Mouse (Mus musculus): Measurements from ENCODE around the gene Scn2a. TPM values are rescaled to one million over a fixed set of nuclear protein-coding genes. Genes with fewer than 3 reads are reported as not detected.

Gene Scn2a
- total and polyA plus RNA-seq, 3 experiments: not detected

- Histone ChIP-seq H3K27me3 (ENCODE audit: control insufficient read depth in 1 of 2, insufficient read depth in 2 of 2, low read length in 2 of 2) (no peaks in the 10 kb centered on the region), H3K4me1 (ENCODE audit: control insufficient read depth in 1 of 2, insufficient read depth in 2 of 2, low read length in 2 of 2) (no peaks in the 10 kb centered on the region), H3K79me2 (ENCODE audit: control insufficient read depth, insufficient read depth, low read length, poor library complexity) (no peaks in the 10 kb centered on the region), H3K4me3 (ENCODE audit: control insufficient read depth in 1 of 2, insufficient read depth in 1 of 2, low read depth in 2 of 2, low read length in 2 of 2) (no peak overlapping the region), H3K9me3 (replicated peaks; ENCODE audit: insufficient read depth, low read length) (no peaks in the 10 kb centered on the region), H3K9ac (ENCODE audit: control insufficient read depth, low read depth, low read length, poor library complexity, severe bottlenecking) (no peak overlapping the region), H3K36me3 (ENCODE audit: control insufficient read depth in 1 of 2, insufficient read depth in 2 of 2, low read length in 2 of 2) (no peaks in the 10 kb centered on the region), H3K27ac (ENCODE audit: control insufficient read depth, low read depth, low read length) (no peak overlapping the region)
- no peak for TF ChIP-seq EP300 (IDR thresholded peaks at IDR 0.05; ENCODE audit: low read depth in 1 of 2, low read length in 2 of 2)
- TF ChIP-seq CTCF (IDR thresholded peaks at IDR 0.05 in 2 of 3, conservative IDR thresholded peaks at IDR 0.05 in 1 of 3; ENCODE audit: control insufficient read depth in 1 of 3, insufficient read depth in 1 of 3, low read depth in 2 of 3, low read length in 3 of 3, poor library complexity in 1 of 3, severe bottlenecking in 1 of 3): no peak
- no peak for DNase-seq (ENCODE audit: low read depth, low spot score)
These were observed 36.5 kb downstream of the Scn2a start for GRCm38 (mm10) chr2:65657031-65657430.

DNA sequence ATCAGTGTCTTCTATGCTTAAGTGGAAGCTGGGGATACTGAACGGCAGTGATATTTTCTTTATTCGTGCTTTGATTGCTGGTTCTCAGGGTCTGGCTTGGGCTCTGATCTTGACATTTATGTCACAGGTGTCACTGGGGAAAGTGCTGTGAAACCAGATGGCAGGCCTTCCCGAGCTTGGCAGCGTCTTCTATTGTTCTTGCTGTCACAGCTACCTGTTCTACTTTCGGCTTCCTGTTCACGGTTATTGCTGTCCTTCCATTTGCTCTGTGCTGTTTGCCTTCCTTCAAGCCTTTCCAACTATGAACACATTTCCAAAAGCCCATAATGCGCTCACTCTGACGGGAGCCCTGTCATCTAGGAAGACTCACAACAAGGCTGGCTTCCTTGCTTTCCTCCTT is 37.9 kb downstream of the Scn2a start:
- Histone ChIP-seq H3K9ac (ENCODE audit: control insufficient read depth, low read depth, low read length, poor library complexity, severe bottlenecking) (no peak overlapping the region), H3K27me3 (ENCODE audit: control insufficient read depth in 1 of 2, insufficient read depth in 2 of 2, low read length in 2 of 2) (no peaks in the 10 kb centered on the region), H3K4me1 (ENCODE audit: control insufficient read depth in 1 of 2, insufficient read depth in 2 of 2, low read length in 2 of 2) (no peaks in the 10 kb centered on the region), H3K9me3 (replicated peaks; ENCODE audit: insufficient read depth, low read length) (no peaks in the 10 kb centered on the region), H3K4me3 (ENCODE audit: control insufficient read depth in 1 of 2, insufficient read depth in 1 of 2, low read depth in 2 of 2, low read length in 2 of 2) (no peak overlapping the region), H3K79me2 (ENCODE audit: control insufficient read depth, insufficient read depth, low read length, poor library complexity) (no peaks in the 10 kb centered on the region), H3K27ac (ENCODE audit: control insufficient read depth, low read depth, low read length) (no peak overlapping the region), H3K36me3 (ENCODE audit: control insufficient read depth in 1 of 2, insufficient read depth in 2 of 2, low read length in 2 of 2) (no peaks in the 10 kb centered on the region)
- DNase-seq (ENCODE audit: low read depth, low spot score): no peak
- TF ChIP-seq MEF2A (IDR thresholded peaks at IDR 0.05; ENCODE audit: extremely low read depth, insufficient replicate concordance, low read depth, low read length, poor library complexity, severe bottlenecking): no peak
- TF ChIP-seq BHLHE40 (IDR thresholded peaks at IDR 0.05; ENCODE audit: borderline replicate concordance, low read depth, low read length): no peak
- no peak for TF ChIP-seq NRF1 (IDR thresholded peaks at IDR 0.05; ENCODE audit: insufficient read depth, low read depth, low read length, poor library complexity, severe bottlenecking)
- no peak for TF ChIP-seq RCOR1 (IDR thresholded peaks at IDR 0.05; ENCODE audit: low read depth, low read length)
- no peak for TF ChIP-seq TCF12 (IDR thresholded peaks at IDR 0.05; ENCODE audit: low read depth, low read length)
- TF ChIP-seq USF2 (IDR thresholded peaks at IDR 0.05; ENCODE audit: borderline replicate concordance in 1 of 2, insufficient read depth in 1 of 2, low read depth in 1 of 2, low read length in 2 of 2): no peak
- TF ChIP-seq MXI1 (IDR thresholded peaks at IDR 0.05; ENCODE audit: low read depth, low read length): no peak
- TF ChIP-seq NELFE (IDR thresholded peaks at IDR 0.05; ENCODE audit: low read depth, low read length): no peak
- no peak for TF ChIP-seq MAFK (IDR thresholded peaks at IDR 0.05; ENCODE audit: borderline replicate concordance, low read depth, low read length)
- no peak for TF ChIP-seq SMC3 (IDR thresholded peaks at IDR 0.05; ENCODE audit: low read depth, low read length)
- TF ChIP-seq HCFC1 (IDR thresholded peaks at IDR 0.05; ENCODE audit: low read depth, low read length): no peak
- no peak for TF ChIP-seq RAD21 (IDR thresholded peaks at IDR 0.05; ENCODE audit: low read depth, low read length)
- TF ChIP-seq ZNF384 (IDR thresholded peaks at IDR 0.05; ENCODE audit: low read depth, low read length): no peak
- no peak for TF ChIP-seq ZC3H11A (IDR thresholded peaks at IDR 0.05; ENCODE audit: low read depth, low read length)
- TF ChIP-seq TAL1 (IDR thresholded peaks at IDR 0.05; ENCODE audit: low read length): no peak
- no peak for TF ChIP-seq GATA1 (IDR thresholded peaks at IDR 0.05; ENCODE audit: low read depth, low read length)
- TF ChIP-seq MYC (IDR thresholded peaks at IDR 0.05; ENCODE audit: low read depth, low read length): no peak

Measured in MEL (cell line).